Mouse (Mus musculus) forebrain, embryonic 12.5 days (tissue): ENCODE measurements around the gene Ccdc88c. TPM values are rescaled to one million over a fixed set of nuclear protein-coding genes. Genes with fewer than 3 reads are reported as not detected.
A peak's percentile ranks its signal among the peaks of the same experiment; 100 is the strongest.

Experiments used
- ATAC-seq: fragments of 200-750 bp; cut with Nextera tagmentation; 2 replicates; pipeline ENCODE4 v1.8.0; 2017; ENCODE audit warnings: moderate TSS enrichment; ENCODE audit not compliant: low FRiP score
- H3K27ac ChIP-seq: fragments of 300-500 bp; sonication (generic); 2 replicates; pipeline ENCODE4 v1.5.1; 2016; ENCODE audit warnings: mild to moderate bottlenecking
- H3K27me3 ChIP-seq: fragments of 300-500 bp; sonication (generic); 2 replicates; pipeline ENCODE4 v1.6.1; 2016; ENCODE audit warnings: mild to moderate bottlenecking
- H3K36me3 ChIP-seq: fragments of 300-500 bp; sonication (generic); replicated peaks from 2 replicates; pipeline ENCODE4 v1.6.1; 2016; ENCODE audit warnings: mild to moderate bottlenecking
- H3K4me1 ChIP-seq: fragments of 300-500 bp; sonication (generic); 2 replicates; pipeline ENCODE4 v1.6.1; 2016
- H3K4me2 ChIP-seq: fragments of 300-500 bp; sonication (generic); 2 replicates; pipeline ENCODE4 v1.6.1; 2016; ENCODE audit warnings: mild to moderate bottlenecking, moderate library complexity
- H3K4me3 ChIP-seq: fragments of 300-500 bp; sonication (generic); replicated peaks from 2 replicates; pipeline ENCODE4 v1.5.1; 2016; ENCODE audit warnings: mild to moderate bottlenecking
- H3K9ac ChIP-seq: fragments of 300-500 bp; sonication (generic); 2 replicates; pipeline ENCODE4 v1.6.1; 2016; ENCODE audit warnings: mild to moderate bottlenecking
- H3K9me3 ChIP-seq: fragments of 300-500 bp; sonication (generic); 2 replicates; pipeline ENCODE4 v1.6.1; 2016
- WGBS: fragments of 180-500 bp; shearing (Covaris S2); methylation state at CpG from one replicate; pipeline ENCODE4 v1.1.7; 2016; 5-methylcytosine and 5-hydroxymethylcytosine counted together
- polyA plus RNA-seq: library from polyadenylated mRNA; unstranded; fragments of >200 nt; fragmentation: Nextera tagmentation; extraction: Ambion mirVana; gene quantifications from 2 replicates; pipeline ENCODE4 v1.2.1, GENCODE M21; 2016

Gene Ccdc88c
- polyA plus RNA-seq, 1 experiment from 2014 or later, result 28.8 TPM

GRCm38 (mm10) chr12:100931653-100932052 lies 97.2 kb downstream of the Ccdc88c start:
- no peaks in the 10 kb centered on the region for H3K4me1 ChIP-seq
- no peak overlapping the region for H3K4me3 ChIP-seq
- no peak overlapping the region for H3K4me2 ChIP-seq
- no peaks in the 10 kb centered on the region for H3K27me3 ChIP-seq
- H3K9ac ChIP-seq, result no peak overlapping the region
- H3K9me3 ChIP-seq, result no peaks in the 10 kb centered on the region
- no peak overlapping the region for H3K27ac ChIP-seq
- no peak for ATAC-seq
- 95% methylated on average over 14 of the region's 14 CpGs for WGBS
- H3K36me3 ChIP-seq, result peaks cover 90% of the 10 kb centered on the region

GRCm38 (mm10) chr12:100928286-100928685 lies 100.6 kb downstream of the Ccdc88c start:
- Histone ChIP-seq H3K9me3 (no peaks in the 10 kb centered on the region), H3K27ac (no peak overlapping the region), H3K4me3 (no peak overlapping the region), H3K9ac (no peak overlapping the region), H3K4me2 (no peak overlapping the region), H3K4me1 (no peaks in the 10 kb centered on the region), H3K27me3 (no peaks in the 10 kb centered on the region), H3K36me3 (peaks cover 82% of the 10 kb centered on the region)
- ATAC-seq, result no peak
- 95% methylated on average over 9 of the region's 9 CpGs for WGBS

GRCm38 (mm10) chr12:100925644-100926619 lies 102.9 kb downstream of the Ccdc88c start:
- Histone ChIP-seq H3K4me1 (no peaks in the 10 kb centered on the region), H3K4me3 (no peak overlapping the region), H3K4me2 (no peak overlapping the region), H3K9me3 (no peaks in the 10 kb centered on the region), H3K36me3 (peaks cover 83% of the 10 kb centered on the region), H3K27ac (no peak overlapping the region), H3K27me3 (no peaks in the 10 kb centered on the region), H3K9ac (no peak overlapping the region)
- WGBS, result 77% methylated on average over 14 of the region's 14 CpGs
- peak; percentile 62 for ATAC-seq

- Histone ChIP-seq H3K27ac (no peak overlapping the region), H3K4me2 (no peak overlapping the region), H3K27me3 (no peaks in the 10 kb centered on the region), H3K36me3 (peaks cover 83% of the 10 kb centered on the region), H3K4me1 (no peaks in the 10 kb centered on the region), H3K9me3 (no peaks in the 10 kb centered on the region), H3K4me3 (no peak overlapping the region), H3K9ac (no peak overlapping the region)
- 90% methylated on average over 15 of the region's 15 CpGs for WGBS
- ATAC-seq, result no peak
Measured at GRCm38 (mm10) chr12:100924646-100925339, 104.1 kb downstream of the Ccdc88c start.

GRCm38 (mm10) chr12:100910731-100911130 lies 118.1 kb downstream of the Ccdc88c start:
- Histone ChIP-seq H3K9ac (no peak overlapping the region), H3K27ac (no peak overlapping the region), H3K4me3 (no peak overlapping the region), H3K9me3 (no peaks in the 10 kb centered on the region), H3K4me2 (no peak overlapping the region), H3K36me3 (peaks cover 50% of the 10 kb centered on the region), H3K27me3 (peaks cover 25% of the 10 kb centered on the region), H3K4me1 (peaks cover 10% of the 10 kb centered on the region)
- WGBS, result 89% methylated on average over 12 of the region's 12 CpGs
- no peak for ATAC-seq

GRCm38 (mm10) chr12:100909765-100910164 lies 119.1 kb downstream of the Ccdc88c start:
- no peak overlapping the region for H3K27ac ChIP-seq
- H3K27me3 ChIP-seq, result peaks cover 25% of the 10 kb centered on the region
- H3K4me2 ChIP-seq, result no peak overlapping the region
- H3K4me3 ChIP-seq, result no peak overlapping the region
- peaks cover 10% of the 10 kb centered on the region for H3K4me1 ChIP-seq
- no peaks in the 10 kb centered on the region for H3K9me3 ChIP-seq
- H3K9ac ChIP-seq, result no peak overlapping the region
- H3K36me3 ChIP-seq, result peaks cover 40% of the 10 kb centered on the region
- ATAC-seq, result no peak
- 78% methylated on average over 6 of the region's 6 CpGs for WGBS

- peak overlapping the region; percentile 46 for H3K4me3 ChIP-seq
- H3K9ac ChIP-seq, result peak overlapping the region; percentile 61
- peaks cover 28% of the 10 kb centered on the region for H3K36me3 ChIP-seq
- peaks cover 10% of the 10 kb centered on the region for H3K4me1 ChIP-seq
- peak overlapping the region; percentile 91 for H3K4me2 ChIP-seq
- no peak overlapping the region for H3K27ac ChIP-seq
- peak; percentile 36; the same call in 1 of the 2 replicates for ATAC-seq
- WGBS, result 30% methylated on average over 7 of the region's 10 CpGs
- H3K27me3 ChIP-seq, result peaks cover 25% of the 10 kb centered on the region
- H3K9me3 ChIP-seq, result no peaks in the 10 kb centered on the region
Measured at GRCm38 (mm10) chr12:100908298-100909034, 120.4 kb downstream of the Ccdc88c start.

GRCm38 (mm10) chr12:100907598-100908297 lies 121.1 kb downstream of the Ccdc88c start, which contains the start of gene Gpr68:
Gpr68 (minus strand) TSS chr12:100908198.
- Histone ChIP-seq H3K27me3 (peaks cover 25% of the 10 kb centered on the region), H3K4me3 (peak within 1 kb of the TSS; percentile 46), H3K4me1 (peaks cover 10% of the 10 kb centered on the region), H3K9me3 (no peaks in the 10 kb centered on the region), H3K9ac (peak within 1 kb of the TSS; percentile 61), H3K27ac (no peak within 1 kb of the TSS), H3K36me3 (peaks cover 21% of the 10 kb centered on the region), H3K4me2 (peak within 1 kb of the TSS; percentile 91)
- WGBS, result 3% methylated on average over 39 of the region's 39 CpGs
- ATAC-seq, result peak; percentile 75

GRCm38 (mm10) chr12:100906861-100907260 lies 122.0 kb downstream of the Ccdc88c start:
- H3K27ac ChIP-seq, result no peak overlapping the region
- no peak overlapping the region for H3K9ac ChIP-seq
- H3K4me3 ChIP-seq, result no peak overlapping the region
- no peak for ATAC-seq
- no peak overlapping the region for H3K4me2 ChIP-seq
- H3K4me1 ChIP-seq, result peaks cover 10% of the 10 kb centered on the region
- H3K9me3 ChIP-seq, result no peaks in the 10 kb centered on the region
- peaks cover 12% of the 10 kb centered on the region for H3K36me3 ChIP-seq
- WGBS, result 76% methylated on average over 5 of the region's 5 CpGs
- H3K27me3 ChIP-seq, result peaks cover 30% of the 10 kb centered on the region

GRCm38 (mm10) chr12:100903761-100904160 lies 125.1 kb downstream of the Ccdc88c start:
- H3K9me3 ChIP-seq, result no peaks in the 10 kb centered on the region
- no peak overlapping the region for H3K27ac ChIP-seq
- H3K36me3 ChIP-seq, result no peaks in the 10 kb centered on the region
- H3K27me3 ChIP-seq, result peaks cover 54% of the 10 kb centered on the region
- ATAC-seq, result no peak
- H3K4me1 ChIP-seq, result peaks cover 20% of the 10 kb centered on the region
- WGBS, result 91% methylated on average over 9 of the region's 9 CpGs
- no peak overlapping the region for H3K9ac ChIP-seq
- no peak overlapping the region for H3K4me2 ChIP-seq
- H3K4me3 ChIP-seq, result no peak overlapping the region

GRCm38 (mm10) chr12:100901386-100901785 lies 127.5 kb downstream of the Ccdc88c start:
- Histone ChIP-seq H3K4me2 (no peak overlapping the region), H3K27ac (no peak overlapping the region), H3K4me3 (no peak overlapping the region), H3K36me3 (no peaks in the 10 kb centered on the region), H3K4me1 (peaks cover 22% of the 10 kb centered on the region), H3K27me3 (peaks cover 56% of the 10 kb centered on the region), H3K9me3 (no peaks in the 10 kb centered on the region), H3K9ac (no peak overlapping the region)
- 84% methylated on average over 6 of the region's 6 CpGs for WGBS
- no peak for ATAC-seq
